Mouse (Mus musculus): ENCODE data around the gene Tprgl.
A peak's percentile ranks its signal among the peaks of the same experiment; 100 is the strongest.

The Tprgl gene

GRCm38 (mm10) chr4:154160538-154161390, at the start of gene Tprgl:
Gene Tprgl (minus strand): TSS chr4:154160666.
- peak; percentile 97 for DNase-seq

GRCm38 (mm10) chr4:154209825-154210224, 49.4 kb upstream of the Tprgl start:
- no peak for DNase-seq

- DNase-seq = no peak
Measured at GRCm38 (mm10) chr4:154209054-154209453, 48.6 kb upstream of the Tprgl start.

- DNase-seq = peak; percentile 42
Measured at GRCm38 (mm10) chr4:154207261-154207660, 46.8 kb upstream of the Tprgl start.

- DNase-seq = peak; percentile 64
Measured at GRCm38 (mm10) chr4:154205392-154205791, 44.9 kb upstream of the Tprgl start.

GRCm38 (mm10) chr4:154204532-154204931, 44.1 kb upstream of the Tprgl start:
- DNase-seq = peak; percentile 95

GRCm38 (mm10) chr4:154201511-154201910, 41.0 kb upstream of the Tprgl start:
- DNase-seq = no peak

GRCm38 (mm10) chr4:154198377-154198961, 38.0 kb upstream of the Tprgl start:
- no peak for DNase-seq

- no peak for DNase-seq
Measured at GRCm38 (mm10) chr4:154197961-154198360, 37.5 kb upstream of the Tprgl start.

- DNase-seq = no peak
Measured at GRCm38 (mm10) chr4:154188948-154189347, 28.5 kb upstream of the Tprgl start.

GRCm38 (mm10) chr4:154186002-154186537, 25.6 kb upstream of the Tprgl start:
- DNase-seq = no peak

- no peak for DNase-seq
Measured at GRCm38 (mm10) chr4:154185001-154185400, 24.5 kb upstream of the Tprgl start.

GRCm38 (mm10) chr4:154183566-154183965, 23.1 kb upstream of the Tprgl start:
- no peak for DNase-seq

GRCm38 (mm10) chr4:154181001-154181400, 20.5 kb upstream of the Tprgl start:
- DNase-seq = no peak

GRCm38 (mm10) chr4:154177257-154177656, 16.8 kb upstream of the Tprgl start:
- no peak for DNase-seq

GRCm38 (mm10) chr4:154171931-154172604, 11.6 kb upstream of the Tprgl start:
- DNase-seq = no peak

- no peak for DNase-seq
Measured at GRCm38 (mm10) chr4:154171151-154171930, 10.9 kb upstream of the Tprgl start.

GRCm38 (mm10) chr4:154170506-154171150, 10.2 kb upstream of the Tprgl start, which contains the start of gene Megf6:
Gene Megf6 (plus strand): TSS chr4:154170730.
- no peak for DNase-seq

- no peak for DNase-seq
Measured at GRCm38 (mm10) chr4:154170021-154170420, 9.6 kb upstream of the Tprgl start.

GRCm38 (mm10) chr4:154167053-154167452, 6.6 kb upstream of the Tprgl start:
- no peak for DNase-seq

GRCm38 (mm10) chr4:154163296-154163695, 2.8 kb upstream of the Tprgl start:
- DNase-seq = peak; percentile 73

GRCm38 (mm10) chr4:154159961-154160537, 417 bp downstream of the Tprgl start:
- DNase-seq = peak; percentile 76

Data from cerebellum, adult 9-11 months (tissue).